ENCODE assay signal across 8 mouse cellular contexts in the genomic region with DNA sequence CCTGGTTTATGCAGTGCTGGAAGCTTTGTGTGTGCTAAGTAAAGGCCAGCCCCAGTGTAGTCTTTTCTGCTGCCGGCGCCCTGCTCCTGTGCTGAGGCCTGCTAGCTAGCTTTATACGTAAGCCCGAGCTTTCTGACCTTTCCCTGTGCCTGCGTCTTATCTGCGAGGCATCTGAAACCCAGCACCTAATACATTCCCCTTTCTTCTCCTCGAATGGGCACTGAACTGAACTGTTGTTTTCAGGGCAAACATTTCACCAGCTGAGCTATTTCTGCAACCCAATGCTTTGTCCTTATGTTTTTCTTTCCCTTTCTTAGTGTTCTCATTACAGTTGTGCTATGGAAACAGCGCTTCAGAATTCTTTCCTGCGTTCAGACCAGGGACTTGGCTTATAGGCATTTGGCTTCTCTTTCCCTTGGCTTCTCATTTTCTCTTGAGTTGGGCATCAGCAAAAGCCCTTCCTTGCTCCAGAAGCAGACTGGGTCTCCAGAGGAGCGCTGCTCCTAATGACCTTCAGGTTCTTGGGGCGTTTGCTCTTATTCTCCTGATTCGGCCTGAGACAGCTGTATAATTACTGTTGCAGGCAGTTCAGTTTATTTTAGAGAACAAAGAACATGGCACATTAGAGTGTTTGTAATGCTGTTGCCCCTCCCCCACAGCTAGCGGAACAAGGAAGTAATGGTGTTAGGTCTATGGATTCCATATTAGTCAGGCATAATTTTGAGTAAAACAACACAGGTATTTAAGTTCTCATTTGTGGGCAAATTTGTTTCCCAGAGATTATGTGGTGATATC.
A peak's percentile ranks its signal among the peaks of the same experiment; 100 is the strongest.
DNase-seq lines count a peak whose midpoint lies in the region; ATAC-seq and TF ChIP-seq lines count a peak whose summit lies in the region.

No protein-coding gene starts in this region.

- no peak for TF ChIP-seq CTCF in heart, adult 2 months (IDR thresholded peaks at IDR 0.05)
- TF ChIP-seq CTCF in brain, embryonic 14.5 days (IDR thresholded peaks at IDR 0.05; ENCODE audit: borderline replicate concordance, extremely low read depth, insufficient read depth, insufficient read length), result no peak

- H3K9me3 ChIP-seq in hindbrain, embryonic 10.5 days, result no peaks in the 10 kb centered on the region
- no peaks in the 10 kb centered on the region for H3K9me3 ChIP-seq in liver, embryonic 11.5 days (ENCODE audit: control insufficient read depth, low read length)

- peaks cover 7% of the 10 kb centered on the region for H3K79me2 ChIP-seq in heart, adult 2 months (replicated peaks; ENCODE audit: control insufficient read depth, insufficient read depth, low read length)

- no peak for ATAC-seq in liver, embryonic 11.5 days (replicated peaks; ENCODE audit: low FRiP score)

- intact Hi-C loops in heart, adult 2 months (cut with DNase I), result no loop called here
- intact Hi-C loops in left cerebral cortex, postnatal 10 days (cut with DNase I), result no loop called here

- no peak overlapping the region; the same call in 1 of the 2 replicates for H3K27ac ChIP-seq in heart, adult 2 months
- H3K27ac ChIP-seq in hindbrain, embryonic 10.5 days, result peak overlapping the region; percentile 84
- H3K27ac ChIP-seq in liver, embryonic 11.5 days (ENCODE audit: low read depth, low read length), result peak overlapping the region; percentile 16; the same call in 1 of the 2 replicates

- H3K36me3 ChIP-seq in heart, adult 2 months (ENCODE audit: control insufficient read depth, insufficient read depth, low read length), result peaks cover 17% of the 10 kb centered on the region
- H3K36me3 ChIP-seq in hindbrain, embryonic 10.5 days, result no peaks in the 10 kb centered on the region
- no peaks in the 10 kb centered on the region for H3K36me3 ChIP-seq in liver, embryonic 11.5 days (ENCODE audit: control insufficient read depth, insufficient read depth, low read length)
- no peaks in the 10 kb centered on the region for H3K36me3 ChIP-seq in splenic B cell, adult 2 months (ENCODE audit: control insufficient read depth, insufficient read depth, low read length, poor library complexity, severe bottlenecking)

- no peak for TF ChIP-seq EP300 in heart, adult 2 months (IDR thresholded peaks at IDR 0.05; ENCODE audit: insufficient read depth, low read depth, low read length)

- peak overlapping the region; percentile 44; the same call in 1 of the 2 replicates for H3K9ac ChIP-seq in heart, adult 2 months (ENCODE audit: low read depth, low read length)
- H3K9ac ChIP-seq in liver, embryonic 11.5 days (ENCODE audit: low read depth, low read length), result 0 out of 2 replicates have a peak overlapping the region, but pooled peaks have one; percentile 11

- peaks cover 22% of the 10 kb centered on the region for H3K4me1 ChIP-seq in heart, adult 2 months (ENCODE audit: control insufficient read depth, insufficient read depth, low read length)
- H3K4me1 ChIP-seq in hindbrain, embryonic 10.5 days (replicated peaks), result peaks cover 90% of the 10 kb centered on the region
- peaks cover 49% of the 10 kb centered on the region for H3K4me1 ChIP-seq in liver, embryonic 11.5 days (replicated peaks; ENCODE audit: control insufficient read depth, insufficient read depth, low read length)

- DNase-seq in heart, adult 2 months, result no peak
- no peak for DNase-seq in heart, adult 9 months (ENCODE audit: low spot score in 2 of 2)
- peak; percentile 77 for DNase-seq in brain, embryonic 14.5 days (ENCODE audit: low read depth)
- DNase-seq in hindbrain, embryonic 10.5 days (ENCODE audit: low spot score), result no peak
- no peak for DNase-seq in liver, embryonic 11.5 days (ENCODE audit: low spot score)
- peak; percentile 52 for DNase-seq in splenic B cell, adult 2 months (ENCODE audit: low read depth, low spot score)
- no peak for DNase-seq in left cerebral cortex, postnatal 10 days (ENCODE audit: extremely low spot score in 1 of 2, low spot score in 2 of 2)
- no peak for DNase-seq in urinary bladder, postnatal 36 days (ENCODE audit: low spot score in 2 of 2)

- 48% methylated on average over 13 of the region's 13 CpGs for WGBS in heart, adult 2 months
- 26% methylated on average over 13 of the region's 13 CpGs for WGBS in hindbrain, embryonic 10.5 days
- 46% methylated on average over 13 of the region's 13 CpGs for WGBS in liver, embryonic 11.5 days

- TF ChIP-seq POLR2A in heart, adult 2 months (IDR thresholded peaks at IDR 0.05; ENCODE audit: insufficient read depth, low read depth, low read length), result no peak
- no peak for TF ChIP-seq POLR2A in brain, embryonic 14.5 days (IDR thresholded peaks at IDR 0.05; ENCODE audit: borderline replicate concordance, extremely low read depth, insufficient read depth, insufficient read length, poor library complexity, severe bottlenecking)

- H3K27me3 ChIP-seq in heart, adult 2 months (ENCODE audit: control insufficient read depth, insufficient read depth, low read length), result no peaks in the 10 kb centered on the region
- no peaks in the 10 kb centered on the region for H3K27me3 ChIP-seq in hindbrain, embryonic 10.5 days (ENCODE audit: insufficient read depth, poor library complexity, severe bottlenecking)
- no peaks in the 10 kb centered on the region for H3K27me3 ChIP-seq in liver, embryonic 11.5 days (replicated peaks; ENCODE audit: control insufficient read depth, insufficient read depth, low read length)
- no peaks in the 10 kb centered on the region for H3K27me3 ChIP-seq in splenic B cell, adult 2 months (ENCODE audit: control insufficient read depth, insufficient read depth, low read length, poor library complexity, severe bottlenecking)

- H3K4me2 ChIP-seq in liver, embryonic 11.5 days, result peak overlapping the region; percentile 23; the same call in 1 of the 2 replicates

- H3K4me3 ChIP-seq in heart, adult 2 months, result no peak overlapping the region
- peak overlapping the region; percentile 16; the same call in 1 of the 2 replicates for H3K4me3 ChIP-seq in hindbrain, embryonic 10.5 days
- no peak overlapping the region for H3K4me3 ChIP-seq in liver, embryonic 11.5 days (ENCODE audit: low read depth, low read length)

Comparison
In these comparisons a context has a peak if more than half of its experiments do, and no peak if none do; other contexts are left out.
1. DNase-seq: peak in brain, embryonic 14.5 days (single experiment) and splenic B cell, adult 2 months (single experiment); none in heart, adult 2 months (0 of 2), heart, adult 9 months (0 of 2), hindbrain, embryonic 10.5 days (single experiment), liver, embryonic 11.5 days (single experiment), left cerebral cortex, postnatal 10 days (0 of 2) and urinary bladder, postnatal 36 days (0 of 2).